Mouse (Mus musculus): ENCODE results near the gene Fars2. TPM values are rescaled to one million over a fixed set of nuclear protein-coding genes. Genes with fewer than 3 reads are reported as not detected.

Fars2 gene
- polyA plus RNA-seq, 1 experiment from 2014 or later = 31.7 TPM

DNA sequence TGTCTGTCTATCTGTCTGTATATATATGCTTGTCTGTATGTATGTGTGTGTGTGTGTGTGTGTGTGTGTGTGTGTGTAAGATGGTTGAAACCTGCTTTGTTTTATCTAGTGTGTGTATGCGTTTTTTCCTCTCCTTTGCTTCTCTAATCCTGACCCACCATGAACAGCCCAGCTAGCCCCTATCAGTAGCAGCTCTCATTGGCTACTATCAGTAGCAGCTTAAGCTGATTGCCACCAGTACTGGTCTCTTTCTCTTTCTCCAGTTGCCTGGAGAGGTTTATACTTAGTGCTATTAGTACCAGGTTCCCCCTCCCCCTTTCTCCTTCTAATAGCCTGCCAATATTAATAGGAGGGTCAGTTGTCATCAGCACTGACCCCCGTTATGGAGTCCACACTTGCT, 144.1 kb downstream of the Fars2 start:
- no peaks in the 10 kb centered on the region for H3K27me3 ChIP-seq (ENCODE audit: control insufficient read depth, insufficient read depth, low read length)
- no peaks in the 10 kb centered on the region; the same call in 1 of the 2 replicates for H3K36me3 ChIP-seq (ENCODE audit: control insufficient read depth, insufficient read depth, low read length)
- H3K9me3 ChIP-seq (ENCODE audit: control insufficient read depth, low read length) = no peaks in the 10 kb centered on the region; the same call in 1 of the 2 replicates
- no peak overlapping the region for H3K4me2 ChIP-seq (ENCODE audit: low read depth, low read length, severe bottlenecking)
- H3K4me1 ChIP-seq (replicated peaks; ENCODE audit: control insufficient read depth, insufficient read depth, low read length) = no peaks in the 10 kb centered on the region
- WGBS = 82% methylated on average over 2 of the region's 2 CpGs
- no peak overlapping the region for H3K9ac ChIP-seq (ENCODE audit: low read length)
- DNase-seq (ENCODE audit: low spot score) = no peak
- no peak overlapping the region for H3K27ac ChIP-seq (ENCODE audit: low read depth, low read length)
- ATAC-seq (replicated peaks; ENCODE audit: low FRiP score) = no peak
- H3K4me3 ChIP-seq (ENCODE audit: low read depth, low read length) = no peak overlapping the region

DNA sequence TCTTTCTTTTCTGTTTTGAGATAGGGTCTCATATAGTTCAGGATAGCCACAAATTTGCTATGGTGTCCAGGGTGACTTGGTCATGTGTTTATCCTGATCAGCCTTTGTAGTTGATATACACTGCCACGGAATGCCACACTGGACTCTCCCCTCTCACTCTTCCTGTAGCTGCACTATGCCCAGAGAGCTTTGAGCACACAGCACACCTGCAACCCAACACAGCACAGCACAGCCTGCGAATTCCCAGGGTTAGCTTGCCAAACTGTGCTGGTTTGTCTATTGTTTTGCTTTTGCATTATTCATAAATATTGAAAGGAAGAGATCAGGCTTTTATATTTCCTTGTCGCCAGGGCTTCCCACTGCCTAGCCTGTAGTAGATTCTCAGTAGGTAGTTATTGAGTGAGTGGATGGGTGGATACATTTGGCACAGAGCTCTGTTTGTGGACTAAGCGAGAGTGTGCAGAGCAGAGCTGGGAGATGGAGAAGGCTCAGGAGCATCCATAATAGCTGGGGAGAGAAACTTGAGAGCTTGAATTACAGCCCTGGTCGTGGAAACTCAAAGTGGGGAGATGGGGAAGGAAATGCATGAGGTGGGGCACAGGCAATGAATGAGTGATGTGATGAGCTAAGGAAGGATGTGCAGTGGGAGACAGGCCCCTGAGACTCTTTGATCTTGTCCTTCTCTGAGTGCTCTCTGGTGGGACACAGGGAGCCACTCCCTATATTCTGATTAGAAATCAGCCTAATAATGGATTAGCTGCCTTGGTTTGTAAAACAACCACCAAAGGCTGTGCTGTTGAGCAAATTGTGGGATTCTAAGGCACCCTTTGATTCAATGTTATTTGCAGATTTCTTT, 146.3 kb downstream of the Fars2 start:
- no peak overlapping the region for H3K9ac ChIP-seq (ENCODE audit: low read length)
- no peak overlapping the region for H3K4me3 ChIP-seq (ENCODE audit: low read depth, low read length)
- no peaks in the 10 kb centered on the region for H3K27me3 ChIP-seq (ENCODE audit: control insufficient read depth, insufficient read depth, low read length)
- no peaks in the 10 kb centered on the region; the same call in 1 of the 2 replicates for H3K36me3 ChIP-seq (ENCODE audit: control insufficient read depth, insufficient read depth, low read length)
- ATAC-seq (replicated peaks; ENCODE audit: low FRiP score) (no peak), DNase-seq (ENCODE audit: low spot score) (no peak)
- WGBS = 61% methylated on average over 5 of the region's 5 CpGs
- H3K27ac ChIP-seq (ENCODE audit: low read depth, low read length) = no peak overlapping the region
- no peaks in the 10 kb centered on the region for H3K4me1 ChIP-seq (replicated peaks; ENCODE audit: control insufficient read depth, insufficient read depth, low read length)
- no peaks in the 10 kb centered on the region; the same call in 1 of the 2 replicates for H3K9me3 ChIP-seq (ENCODE audit: control insufficient read depth, low read length)
- H3K4me2 ChIP-seq (ENCODE audit: low read depth, low read length, severe bottlenecking) = no peak overlapping the region

DNA sequence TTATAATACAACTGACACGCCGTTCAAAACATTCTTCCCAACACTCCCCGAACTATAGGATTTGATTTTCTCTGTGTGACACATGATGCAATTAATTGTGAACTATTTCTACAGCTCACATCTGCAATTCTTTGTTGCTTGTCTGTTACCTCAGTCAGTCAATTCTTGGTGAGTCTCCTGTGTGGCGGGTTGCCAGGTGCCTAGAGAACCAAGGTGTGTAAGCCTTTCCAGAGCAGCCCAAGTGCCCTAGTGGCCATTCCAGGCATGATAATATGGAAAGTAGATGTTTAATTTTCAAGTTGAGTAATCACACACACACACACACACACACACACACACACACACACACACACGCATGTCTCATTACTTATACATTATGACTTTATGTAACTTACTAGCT, 147.2 kb downstream of the Fars2 start:
- Histone ChIP-seq H3K9ac (ENCODE audit: low read length) (no peak overlapping the region), H3K36me3 (ENCODE audit: control insufficient read depth, insufficient read depth, low read length) (no peaks in the 10 kb centered on the region; the same call in 1 of the 2 replicates), H3K27me3 (ENCODE audit: control insufficient read depth, insufficient read depth, low read length) (no peaks in the 10 kb centered on the region), H3K4me1 (replicated peaks; ENCODE audit: control insufficient read depth, insufficient read depth, low read length) (no peaks in the 10 kb centered on the region), H3K9me3 (ENCODE audit: control insufficient read depth, low read length) (no peaks in the 10 kb centered on the region; the same call in 1 of the 2 replicates), H3K27ac (ENCODE audit: low read depth, low read length) (no peak overlapping the region), H3K4me3 (ENCODE audit: low read depth, low read length) (no peak overlapping the region), H3K4me2 (ENCODE audit: low read depth, low read length, severe bottlenecking) (no peak overlapping the region)
- ATAC-seq (replicated peaks; ENCODE audit: low FRiP score) (no peak), DNase-seq (ENCODE audit: low spot score) (no peak)
- 92% methylated on average over 5 of the region's 5 CpGs for WGBS

DNA sequence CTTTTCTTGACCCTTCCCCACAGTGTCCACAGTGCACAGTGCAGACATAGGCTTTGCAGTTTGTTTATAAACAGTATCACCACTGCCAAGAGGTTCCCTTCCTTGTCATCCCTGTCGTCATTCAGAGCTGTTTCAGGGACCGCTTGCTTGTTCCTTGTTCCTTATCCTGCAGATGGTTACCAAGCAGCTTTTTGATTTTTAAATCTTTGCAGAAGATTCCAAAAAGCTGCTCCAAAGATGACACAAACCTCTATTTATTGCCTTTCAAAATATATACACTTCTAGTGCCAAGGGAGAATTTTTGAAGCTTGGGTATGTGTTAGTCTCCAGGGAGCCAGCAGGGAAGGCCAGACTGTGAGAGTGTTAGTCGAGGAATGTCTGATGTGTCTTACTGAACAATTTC, 148.1 kb downstream of the Fars2 start:
- Histone ChIP-seq H3K27me3 (ENCODE audit: control insufficient read depth, insufficient read depth, low read length) (no peaks in the 10 kb centered on the region), H3K4me2 (ENCODE audit: low read depth, low read length, severe bottlenecking) (no peak overlapping the region), H3K4me1 (replicated peaks; ENCODE audit: control insufficient read depth, insufficient read depth, low read length) (no peaks in the 10 kb centered on the region), H3K9ac (ENCODE audit: low read length) (no peak overlapping the region), H3K36me3 (ENCODE audit: control insufficient read depth, insufficient read depth, low read length) (no peaks in the 10 kb centered on the region), H3K9me3 (ENCODE audit: control insufficient read depth, low read length) (no peaks in the 10 kb centered on the region; the same call in 1 of the 2 replicates), H3K4me3 (ENCODE audit: low read depth, low read length) (no peak overlapping the region), H3K27ac (ENCODE audit: low read depth, low read length) (no peak overlapping the region)
- ATAC-seq (replicated peaks; ENCODE audit: low FRiP score) = no peak
- WGBS = 82% methylated on average over 3 of the region's 3 CpGs
- DNase-seq (ENCODE audit: low spot score) = no peak

DNA sequence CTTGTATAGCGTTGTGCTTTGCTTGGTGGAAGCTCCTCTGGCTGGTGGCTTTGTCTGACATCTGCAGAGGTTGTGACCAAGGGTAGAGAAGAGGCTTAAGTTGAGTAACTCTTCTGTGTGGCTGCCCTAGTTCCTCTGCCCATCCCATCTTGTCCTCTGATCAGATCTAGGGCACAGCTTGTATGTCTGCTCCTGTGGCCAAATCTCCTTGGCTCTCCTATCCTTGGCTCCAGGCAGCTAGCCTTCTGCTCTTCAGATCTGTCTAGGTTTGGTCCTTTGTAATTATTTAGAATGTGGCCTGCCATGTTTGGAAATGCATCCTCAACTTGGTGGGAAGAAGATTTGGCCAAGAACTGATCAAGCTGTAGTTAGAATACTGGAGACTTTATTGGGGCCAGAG, 150.2 kb downstream of the Fars2 start:
- no peak for DNase-seq (ENCODE audit: low spot score)
- WGBS = 91% methylated on average over 1 of the region's 1 CpGs

DNA sequence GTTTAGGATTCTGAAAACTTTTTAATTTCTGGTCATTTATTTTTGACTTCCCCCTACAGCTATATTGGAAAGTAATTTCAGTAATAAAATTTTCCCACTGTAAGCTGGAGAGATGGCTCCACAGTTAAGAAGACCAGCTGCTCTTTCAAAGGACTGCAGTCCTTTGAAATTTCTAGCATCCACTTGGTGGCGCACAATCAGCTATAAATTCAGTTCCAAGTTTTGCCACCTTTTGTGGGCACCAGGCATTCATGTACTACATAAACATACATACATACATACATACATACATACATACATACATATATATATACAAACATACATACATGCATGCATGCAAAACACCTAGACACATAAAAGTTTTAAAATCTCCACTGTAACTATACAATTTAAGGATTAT, 153.7 kb downstream of the Fars2 start:
- ATAC-seq (replicated peaks; ENCODE audit: low FRiP score) (no peak), DNase-seq (ENCODE audit: low spot score) (no peak)
- Histone ChIP-seq H3K4me2 (ENCODE audit: low read depth, low read length, severe bottlenecking) (no peak overlapping the region), H3K36me3 (ENCODE audit: control insufficient read depth, insufficient read depth, low read length) (no peaks in the 10 kb centered on the region), H3K9ac (ENCODE audit: low read length) (no peak overlapping the region), H3K9me3 (ENCODE audit: control insufficient read depth, low read length) (no peaks in the 10 kb centered on the region), H3K4me1 (replicated peaks; ENCODE audit: control insufficient read depth, insufficient read depth, low read length) (no peaks in the 10 kb centered on the region), H3K27ac (ENCODE audit: low read depth, low read length) (no peak overlapping the region), H3K4me3 (ENCODE audit: low read depth, low read length) (no peak overlapping the region), H3K27me3 (ENCODE audit: control insufficient read depth, insufficient read depth, low read length) (no peaks in the 10 kb centered on the region)
- 88% methylated on average over 1 of the region's 1 CpGs for WGBS

More for the DNA sequence above, 150.2 kb downstream of the Fars2 start:
- no peak for ATAC-seq (replicated peaks; ENCODE audit: low FRiP score)
- Histone ChIP-seq H3K4me2 (ENCODE audit: low read depth, low read length, severe bottlenecking) (no peak overlapping the region), H3K36me3 (ENCODE audit: control insufficient read depth, insufficient read depth, low read length) (no peaks in the 10 kb centered on the region), H3K27ac (ENCODE audit: low read depth, low read length) (no peak overlapping the region), H3K4me1 (replicated peaks; ENCODE audit: control insufficient read depth, insufficient read depth, low read length) (no peaks in the 10 kb centered on the region), H3K9ac (ENCODE audit: low read length) (no peak overlapping the region), H3K4me3 (ENCODE audit: low read depth, low read length) (no peak overlapping the region), H3K27me3 (ENCODE audit: control insufficient read depth, insufficient read depth, low read length) (no peaks in the 10 kb centered on the region), H3K9me3 (ENCODE audit: control insufficient read depth, low read length) (no peaks in the 10 kb centered on the region)

DNA sequence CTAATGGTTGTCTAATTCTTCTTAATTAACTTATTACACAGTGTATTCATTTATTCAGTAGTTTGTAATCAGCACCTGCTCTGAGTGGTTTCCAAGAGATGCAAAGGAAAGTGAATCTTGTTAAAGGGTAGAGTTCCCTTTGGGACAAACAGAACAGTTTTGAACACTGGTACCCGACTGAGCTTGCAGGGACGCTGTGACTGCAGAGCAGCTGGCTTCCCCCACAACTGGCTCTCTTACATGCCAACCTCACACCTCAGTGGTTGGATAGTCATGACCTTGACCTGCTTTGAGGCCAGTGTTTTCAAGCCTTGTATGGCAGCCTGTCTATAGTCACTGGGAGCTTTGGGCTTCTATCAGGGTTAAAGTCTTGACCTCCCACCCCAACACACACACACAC, 156.3 kb downstream of the Fars2 start:
- H3K27me3 ChIP-seq (ENCODE audit: control insufficient read depth, insufficient read depth, low read length) = no peaks in the 10 kb centered on the region
- ATAC-seq (replicated peaks; ENCODE audit: low FRiP score) = no peak

DNA sequence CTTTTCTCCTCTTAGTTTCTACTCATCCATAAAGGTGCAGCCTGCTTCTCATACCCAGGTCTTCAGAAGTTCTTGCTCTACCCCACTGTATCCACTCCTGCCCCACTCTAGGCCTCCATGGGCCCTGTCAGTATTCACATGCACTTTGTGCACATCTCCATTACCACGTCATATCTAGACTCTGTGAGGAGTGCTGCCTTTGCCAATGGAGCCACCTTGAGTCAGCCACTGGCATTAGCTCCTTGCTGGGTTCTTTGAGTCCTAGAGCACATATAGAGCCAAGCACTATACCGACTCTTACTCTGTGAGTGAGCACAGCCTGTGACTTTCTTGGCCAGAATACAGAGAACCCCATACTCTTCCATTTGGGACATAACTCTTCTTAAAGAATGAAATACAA, 159.0 kb downstream of the Fars2 start:
- H3K36me3 ChIP-seq (ENCODE audit: control insufficient read depth, insufficient read depth, low read length) = no peaks in the 10 kb centered on the region
- ATAC-seq (replicated peaks; ENCODE audit: low FRiP score) (no peak), DNase-seq (ENCODE audit: low spot score) (no peak)
- H3K27ac ChIP-seq (ENCODE audit: low read depth, low read length) = no peak overlapping the region
- no peaks in the 10 kb centered on the region; the same call in 1 of the 2 replicates for H3K4me1 ChIP-seq (replicated peaks; ENCODE audit: control insufficient read depth, insufficient read depth, low read length)
- no peak overlapping the region for H3K9ac ChIP-seq (ENCODE audit: low read length)
- no peak overlapping the region for H3K4me3 ChIP-seq (ENCODE audit: low read depth, low read length)
- no peaks in the 10 kb centered on the region for H3K9me3 ChIP-seq (ENCODE audit: control insufficient read depth, low read length)
- WGBS = 83% methylated on average over 2 of the region's 2 CpGs
- no peak overlapping the region for H3K4me2 ChIP-seq (ENCODE audit: low read depth, low read length, severe bottlenecking)
- no peaks in the 10 kb centered on the region for H3K27me3 ChIP-seq (ENCODE audit: control insufficient read depth, insufficient read depth, low read length)

More for the DNA sequence above, 156.3 kb downstream of the Fars2 start:
- WGBS = 81% methylated on average over 2 of the region's 2 CpGs
- no peaks in the 10 kb centered on the region for H3K36me3 ChIP-seq (ENCODE audit: control insufficient read depth, insufficient read depth, low read length)
- no peak overlapping the region for H3K4me2 ChIP-seq (ENCODE audit: low read depth, low read length, severe bottlenecking)
- no peak overlapping the region for H3K27ac ChIP-seq (ENCODE audit: low read depth, low read length)
- no peaks in the 10 kb centered on the region for H3K9me3 ChIP-seq (ENCODE audit: control insufficient read depth, low read length)
- no peak overlapping the region for H3K4me3 ChIP-seq (ENCODE audit: low read depth, low read length)
- no peak for DNase-seq (ENCODE audit: low spot score)
- H3K4me1 ChIP-seq (replicated peaks; ENCODE audit: control insufficient read depth, insufficient read depth, low read length) = no peaks in the 10 kb centered on the region
- no peak overlapping the region for H3K9ac ChIP-seq (ENCODE audit: low read length)

DNA sequence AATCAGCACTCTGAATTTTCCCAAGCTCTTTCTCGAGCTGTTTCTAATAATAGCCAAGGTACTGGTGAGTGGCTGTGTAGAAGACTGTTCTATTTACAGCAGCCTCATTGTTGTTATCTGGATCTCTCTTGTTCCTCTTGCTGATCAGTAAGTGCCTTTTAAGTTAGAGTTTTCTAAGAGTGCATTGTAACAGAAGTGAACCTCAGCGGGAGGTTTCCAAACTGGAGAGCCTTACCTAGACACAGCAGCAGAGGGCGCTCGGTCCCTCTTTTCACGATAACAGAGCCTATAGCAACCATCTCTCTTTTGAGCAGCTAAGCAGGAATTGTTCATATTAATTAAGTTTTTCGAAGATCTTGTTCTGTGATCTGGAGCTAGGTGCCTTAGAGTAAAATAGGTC, 164.8 kb downstream of the Fars2 start:
- Histone ChIP-seq H3K4me2 (ENCODE audit: low read depth, low read length, severe bottlenecking) (peak overlapping the region; percentile 22; the same call in 1 of the 2 replicates), H3K9me3 (ENCODE audit: control insufficient read depth, low read length) (no peaks in the 10 kb centered on the region), H3K9ac (ENCODE audit: low read length) (no peak overlapping the region), H3K4me1 (replicated peaks; ENCODE audit: control insufficient read depth, insufficient read depth, low read length) (peaks cover 9% of the 10 kb centered on the region; the same call in 1 of the 2 replicates), H3K4me3 (ENCODE audit: low read depth, low read length) (no peak overlapping the region), H3K36me3 (ENCODE audit: control insufficient read depth, insufficient read depth, low read length) (no peaks in the 10 kb centered on the region), H3K27me3 (ENCODE audit: control insufficient read depth, insufficient read depth, low read length) (no peaks in the 10 kb centered on the region), H3K27ac (ENCODE audit: low read depth, low read length) (peak overlapping the region; percentile 74)
- DNase-seq (ENCODE audit: low spot score) = peak; percentile 91
- peak; percentile 10; the same call in 1 of the 2 replicates for ATAC-seq (replicated peaks; ENCODE audit: low FRiP score)
- WGBS = 1% methylated on average over 6 of the region's 6 CpGs
